Mouse (Mus musculus) B cell, adult 67 days (primary cell): ENCODE measurements around the gene Slc12a7. TPM values are rescaled to one million over a fixed set of nuclear protein-coding genes. Genes with fewer than 3 reads are reported as not detected.

Experiments
- total RNA-seq, 2 experiments: library from RNA; stranded (reverse); gene quantifications; 4 replicates each; pipeline ENCODE4 v1.2.4; 2023

The Slc12a7 gene
- 1 to 10 TPM; 8.8 to 9.5 TPM for total RNA-seq

DNA sequence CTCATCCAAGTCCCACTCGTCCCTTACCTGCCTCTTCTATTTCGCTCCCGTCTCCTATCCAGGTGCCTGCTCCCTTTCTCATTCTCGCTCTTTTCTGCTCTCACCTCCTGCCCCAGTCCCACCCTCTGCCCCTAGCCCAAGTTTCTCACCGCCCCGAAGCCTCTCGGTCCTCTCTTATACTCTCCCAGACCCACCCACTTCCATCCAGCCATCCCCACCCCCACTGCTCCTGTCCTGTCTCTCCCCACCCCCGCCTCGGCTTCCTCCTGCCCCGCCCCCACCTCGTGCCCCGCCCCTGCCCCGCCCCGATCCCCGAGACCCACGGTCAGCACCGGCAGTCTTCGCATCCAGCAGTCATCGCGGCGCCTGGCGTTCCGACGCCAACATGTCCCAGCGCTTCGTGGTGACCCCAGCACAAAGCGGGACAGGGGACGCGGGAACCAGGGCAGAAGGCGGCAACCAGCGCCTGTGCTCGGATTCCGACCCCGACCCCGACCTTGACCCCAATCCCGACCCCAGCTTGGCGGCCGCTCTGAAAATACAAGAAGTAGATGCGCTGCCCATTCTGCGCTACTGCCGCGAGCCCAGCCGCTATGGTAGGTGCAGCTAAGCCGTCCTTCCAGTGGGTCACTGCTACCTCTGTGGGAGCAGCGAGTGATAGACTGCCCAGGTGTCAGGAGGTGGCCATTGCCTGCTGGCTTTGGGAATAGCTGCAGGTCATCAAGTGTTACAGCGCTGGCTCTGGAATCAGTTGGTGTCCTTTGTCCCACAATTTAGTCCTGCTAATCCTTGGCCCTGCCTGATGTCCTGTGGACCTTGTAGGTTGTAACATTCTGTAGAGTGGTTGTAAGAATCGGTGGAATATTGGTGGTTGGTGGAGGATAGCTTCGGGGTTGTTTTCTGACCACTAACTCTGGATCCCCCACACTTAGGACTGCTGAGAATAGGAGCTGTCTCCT lies at the start of gene Slc12a7:
TSS of gene Slc12a7 (plus strand) at position 353 of the 959 bp plus-strand sequence.

GRCm38 (mm10) chr13:73704694-73705325 lies 28.1 kb upstream of the Slc12a7 start, which contains the start of gene Slc6a19:
TSS of gene Slc6a19 (minus strand) at chr13:73704865.

DNA sequence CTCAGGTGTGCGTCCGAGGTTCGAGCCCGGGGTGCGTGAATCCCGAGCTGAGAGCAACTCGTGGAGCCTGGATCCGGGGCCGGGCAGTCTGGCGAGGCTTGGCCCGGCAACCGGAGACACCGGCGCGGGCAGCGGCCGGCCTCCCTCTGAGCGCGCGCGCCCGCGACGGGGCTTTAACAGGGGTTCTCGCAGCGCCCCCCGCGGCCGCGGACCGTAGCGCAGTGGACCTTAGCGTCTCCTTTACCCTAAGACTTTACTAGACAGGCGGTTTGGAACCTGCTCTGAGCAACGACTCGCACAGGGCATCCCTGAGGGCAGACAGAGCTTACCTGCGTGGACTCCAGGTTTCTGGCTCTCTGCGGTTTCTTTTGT lies 114.6 kb downstream of the Slc12a7 start, which contains the start of gene Nkd2:
TSS of gene Nkd2 (minus strand) at position 167 of the 372 bp plus-strand sequence.

Other genes starting within 250 kb of the Slc12a7 start
- not detected for gene Slc6a3, start 196.3 kb upstream of the Slc12a7 start, total RNA-seq
- 100 to 1,000 TPM; 122 to 140 TPM for gene Clptm1l, start 129.1 kb upstream of the Slc12a7 start, total RNA-seq
- gene Tert, start 106.2 kb upstream of the Slc12a7 start, total RNA-seq, result 1 to 10 TPM; 7.2 to 8.8 TPM
- not detected for gene Slc6a18, start 55.1 kb upstream of the Slc12a7 start, total RNA-seq
- under 1 TPM in 1 of 2 experiments, not detected in 1; 0.41 TPM for gene Slc6a19, start 28.2 kb upstream of the Slc12a7 start, total RNA-seq
- not detected for gene Nkd2, start 114.5 kb downstream of the Slc12a7 start, total RNA-seq
- 1 to 10 TPM; 2.6 to 4.6 TPM for gene Trip13, start 204.7 kb downstream of the Slc12a7 start, total RNA-seq
- 100 to 1,000 TPM; 104 to 113 TPM for gene Brd9, start 204.7 kb downstream of the Slc12a7 start, total RNA-seq
- gene Zdhhc11, start 230.8 kb downstream of the Slc12a7 start, total RNA-seq, result not detected